Mouse (Mus musculus) thymus, adult 2 months (tissue): ENCODE measurements around the gene Tubg2.

Source experiments
- CTCF ChIP-seq: fragments of 200-500 bp; IDR thresholded peaks from 2 replicates; pipeline ENCODE4 v1.5.1; 2012; ENCODE audit warnings: mild to moderate bottlenecking, control low read depth, low read length, moderate library complexity, borderline replicate concordance; ENCODE audit not compliant: control insufficient read depth, poor library complexity, insufficient read depth; ENCODE audit errors: extremely low read depth
- POLR2A ChIP-seq: fragments of 200-500 bp; IDR thresholded peaks from 2 replicates; pipeline ENCODE4 v1.6.1; 2012; ENCODE audit warnings: mild to moderate bottlenecking, low read length, control low read depth, moderate library complexity; ENCODE audit not compliant: control insufficient read depth, poor library complexity, insufficient read depth; ENCODE audit errors: extremely low read depth

GRCm38 (mm10) chr11:101187541-101187940, 31.8 kb downstream of the Tubg2 start:
- no peak for TF ChIP-seq CTCF
- TF ChIP-seq POLR2A, result no peak
